Mouse (Mus musculus) heart, embryonic 13.5 days (tissue): Measurements from ENCODE around the gene Ctnnd1. TPM values are rescaled to one million over a fixed set of nuclear protein-coding genes. Genes with fewer than 3 reads are reported as not detected.

Source experiments
- ATAC-seq: fragments of 200-750 bp; cut with Nextera tagmentation; 2 replicates; pipeline ENCODE4 v1.8.0; 2017; ENCODE audit warnings: moderate TSS enrichment; ENCODE audit not compliant: insufficient number of reproducible peaks, low FRiP score, low TSS enrichment; ENCODE audit errors: extremely low read depth
- H3K27ac ChIP-seq: fragments of 300-500 bp; sonication (generic); replicated peaks from 2 replicates; pipeline ENCODE4 v1.5.1; 2015; ENCODE audit warnings: moderate library complexity, mild to moderate bottlenecking, inconsistent platforms
- H3K27me3 ChIP-seq: fragments of 300-500 bp; sonication (generic); replicated peaks from 2 replicates; pipeline ENCODE4 v1.6.1; 2015; ENCODE audit warnings: mild to moderate bottlenecking, inconsistent platforms
- H3K36me3 ChIP-seq: fragments of 300-500 bp; sonication (generic); 2 replicates; pipeline ENCODE4 v1.6.1; 2015; ENCODE audit warnings: mild to moderate bottlenecking, inconsistent platforms
- H3K4me1 ChIP-seq: fragments of 300-500 bp; sonication (generic); 2 replicates; pipeline ENCODE4 v1.6.1; 2015; ENCODE audit warnings: inconsistent platforms
- H3K4me2 ChIP-seq: fragments of 300-500 bp; sonication (generic); 2 replicates; pipeline ENCODE4 v1.6.1; 2015; ENCODE audit warnings: inconsistent platforms, mild to moderate bottlenecking, moderate library complexity
- H3K4me3 ChIP-seq: fragments of 300-500 bp; sonication (generic); 2 replicates; pipeline ENCODE4 v1.5.1; 2015; ENCODE audit warnings: moderate library complexity, mild to moderate bottlenecking, inconsistent platforms
- H3K9ac ChIP-seq: fragments of 300-500 bp; sonication (generic); 2 replicates; pipeline ENCODE4 v1.6.1; 2015; ENCODE audit warnings: inconsistent platforms, mild to moderate bottlenecking, moderate library complexity
- H3K9me3 ChIP-seq: fragments of 300-500 bp; sonication (generic); 2 replicates; pipeline ENCODE4 v1.6.1; 2016; ENCODE audit warnings: inconsistent platforms
- WGBS: fragments of 180-500 bp; shearing (Covaris S2); methylation state at CpG from one replicate; pipeline ENCODE4 v1.1.7; 2015; ENCODE audit warnings: mixed read lengths; 5-methylcytosine and 5-hydroxymethylcytosine counted together
- polyA plus RNA-seq: library from polyadenylated mRNA; unstranded; fragments of >200 nt; fragmentation: Nextera tagmentation; extraction: Ambion mirVana; gene quantifications from 2 replicates; pipeline ENCODE4 v1.2.1, GENCODE M21; 2015

Ctnnd1 gene
- polyA plus RNA-seq, 1 experiment from 2014 or later, result 63.6 TPM

- no peak overlapping the region for H3K9ac ChIP-seq
- no peak overlapping the region for H3K4me3 ChIP-seq
- H3K4me2 ChIP-seq, result no peak overlapping the region
- H3K36me3 ChIP-seq, result peaks cover 84% of the 10 kb centered on the region
- peaks cover 25% of the 10 kb centered on the region for H3K4me1 ChIP-seq
- no peaks in the 10 kb centered on the region for H3K9me3 ChIP-seq
- peak overlapping the region; percentile 57 for H3K27ac ChIP-seq
- 83% methylated on average over 6 of the region's 6 CpGs for WGBS
- no peak for ATAC-seq
- no peaks in the 10 kb centered on the region for H3K27me3 ChIP-seq
Observed at GRCm38 (mm10) chr2:84599270-84599888, 51.2 kb downstream of the Ctnnd1 start.

GRCm38 (mm10) chr2:84597123-84597522 is 53.4 kb downstream of the Ctnnd1 start:
- no peak for ATAC-seq
- 82% methylated on average over 1 of the region's 1 CpGs for WGBS
- Histone ChIP-seq H3K36me3 (peaks cover 77% of the 10 kb centered on the region), H3K9me3 (no peaks in the 10 kb centered on the region), H3K27me3 (no peaks in the 10 kb centered on the region), H3K4me2 (no peak overlapping the region), H3K27ac (no peak overlapping the region), H3K4me3 (no peak overlapping the region), H3K9ac (no peak overlapping the region), H3K4me1 (peaks cover 25% of the 10 kb centered on the region)

GRCm38 (mm10) chr2:84592801-84593200 is 57.8 kb downstream of the Ctnnd1 start:
- 89% methylated on average over 8 of the region's 8 CpGs for WGBS
- Histone ChIP-seq H3K4me3 (no peak overlapping the region), H3K4me2 (no peak overlapping the region), H3K27me3 (no peaks in the 10 kb centered on the region), H3K27ac (no peak overlapping the region), H3K4me1 (peaks cover 12% of the 10 kb centered on the region), H3K9me3 (peaks cover 13% of the 10 kb centered on the region; the same call in 1 of the 2 replicates), H3K36me3 (peaks cover 71% of the 10 kb centered on the region), H3K9ac (no peak overlapping the region)
- ATAC-seq, result no peak

DNA sequence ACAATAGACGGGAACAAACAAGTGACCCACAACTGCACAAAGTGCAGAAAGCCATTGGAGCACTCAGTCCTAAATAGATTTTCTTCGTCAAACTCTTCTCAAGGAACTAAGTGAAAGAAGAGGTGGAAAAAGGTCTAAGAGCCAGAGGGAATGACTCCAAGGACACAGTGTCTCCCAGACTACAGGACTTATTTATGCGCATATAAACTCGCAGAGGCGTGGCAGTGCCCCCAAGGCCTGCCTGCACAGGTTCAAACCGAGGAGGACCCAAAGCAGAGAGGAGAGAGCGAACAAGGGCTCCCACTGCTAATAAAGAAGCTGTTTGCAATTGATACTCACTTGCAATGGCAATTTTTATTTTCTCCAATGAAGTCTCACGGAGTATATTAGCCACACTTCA is 64.9 kb downstream of the Ctnnd1 start:
- Histone ChIP-seq H3K9me3 (peaks cover 16% of the 10 kb centered on the region; the same call in 1 of the 2 replicates), H3K36me3 (peaks cover 46% of the 10 kb centered on the region), H3K4me3 (no peak overlapping the region), H3K4me1 (no peaks in the 10 kb centered on the region), H3K4me2 (no peak overlapping the region), H3K27me3 (no peaks in the 10 kb centered on the region), H3K27ac (no peak overlapping the region), H3K9ac (no peak overlapping the region)
- ATAC-seq, result no peak
- WGBS, result 84% methylated on average over 8 of the region's 8 CpGs

- no peak for ATAC-seq
- Histone ChIP-seq H3K4me2 (no peak overlapping the region), H3K9ac (no peak overlapping the region), H3K4me3 (no peak overlapping the region), H3K36me3 (peaks cover 26% of the 10 kb centered on the region), H3K27me3 (no peaks in the 10 kb centered on the region), H3K27ac (no peak overlapping the region), H3K4me1 (no peaks in the 10 kb centered on the region), H3K9me3 (0 out of 2 replicates have a peak, but pooled peaks cover 5% of the 10 kb centered on the region)
- 78% methylated on average over 5 of the region's 5 CpGs for WGBS
Observed at GRCm38 (mm10) chr2:84582286-84582685, 68.3 kb downstream of the Ctnnd1 start.

DNA sequence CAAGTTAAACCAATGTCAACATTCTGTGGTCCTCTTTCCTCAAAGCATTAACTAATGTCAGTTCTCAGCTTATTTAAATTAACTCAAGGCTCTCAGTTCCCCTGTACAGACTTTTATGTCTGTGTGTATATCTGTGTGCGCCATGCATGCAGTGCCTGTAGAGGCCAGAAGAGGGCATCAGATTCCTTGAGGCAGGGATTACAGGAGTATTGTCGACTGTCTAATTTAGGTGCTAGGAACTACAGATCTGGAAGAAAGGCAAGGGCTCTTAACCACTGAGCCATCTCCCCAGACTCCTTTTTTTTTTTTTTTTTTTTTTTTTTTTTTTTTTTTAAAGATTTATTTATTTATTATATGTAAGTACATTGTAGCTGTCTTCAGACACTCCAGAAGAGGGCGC is 69.4 kb downstream of the Ctnnd1 start:
- Histone ChIP-seq H3K4me2 (no peak overlapping the region), H3K9me3 (0 out of 2 replicates have a peak, but pooled peaks cover 5% of the 10 kb centered on the region), H3K9ac (no peak overlapping the region), H3K27me3 (no peaks in the 10 kb centered on the region), H3K36me3 (peaks cover 23% of the 10 kb centered on the region), H3K4me1 (no peaks in the 10 kb centered on the region), H3K4me3 (no peak overlapping the region), H3K27ac (no peak overlapping the region)
- 79% methylated on average over 2 of the region's 3 CpGs for WGBS
- no peak for ATAC-seq

DNA sequence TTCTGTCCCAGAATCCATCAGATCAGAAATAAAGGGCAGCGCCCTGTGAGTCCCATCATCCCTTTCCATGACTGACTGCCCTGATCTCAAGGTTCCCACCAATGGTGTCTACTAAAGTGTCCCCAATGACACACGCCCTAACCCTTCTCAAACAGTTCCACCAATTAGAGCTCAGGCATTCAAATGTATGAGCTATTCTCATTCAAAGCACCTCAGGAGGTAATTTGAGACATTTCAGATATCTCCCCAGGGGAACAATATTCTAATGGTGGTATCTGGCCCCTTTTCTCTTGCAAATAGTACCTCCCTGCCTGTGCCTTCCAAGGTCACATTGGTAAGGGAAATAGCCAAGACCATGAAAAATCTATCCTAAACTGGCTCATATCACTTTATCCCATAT is 71.3 kb downstream of the Ctnnd1 start:
- Histone ChIP-seq H3K9ac (no peak overlapping the region), H3K27ac (no peak overlapping the region), H3K27me3 (no peaks in the 10 kb centered on the region), H3K4me3 (no peak overlapping the region), H3K4me2 (no peak overlapping the region), H3K9me3 (0 out of 2 replicates have a peak, but pooled peaks cover 5% of the 10 kb centered on the region), H3K4me1 (no peaks in the 10 kb centered on the region), H3K36me3 (peaks cover 18% of the 10 kb centered on the region)
- 92% methylated on average over 2 of the region's 2 CpGs for WGBS
- no peak for ATAC-seq

- H3K27me3 ChIP-seq, result no peaks in the 10 kb centered on the region
- no peaks in the 10 kb centered on the region for H3K4me1 ChIP-seq
- WGBS, result 87% methylated on average over 4 of the region's 4 CpGs
- no peak for ATAC-seq
- no peak overlapping the region for H3K27ac ChIP-seq
- H3K9ac ChIP-seq, result no peak overlapping the region
- H3K9me3 ChIP-seq, result 0 out of 2 replicates have a peak, but pooled peaks cover 3% of the 10 kb centered on the region
- no peak overlapping the region for H3K4me3 ChIP-seq
- H3K36me3 ChIP-seq, result peaks cover 12% of the 10 kb centered on the region
- no peak overlapping the region for H3K4me2 ChIP-seq
Observed at GRCm38 (mm10) chr2:84574130-84574529, 76.4 kb downstream of the Ctnnd1 start.

- ATAC-seq, result no peak
- WGBS, result 44% methylated on average over 10 of the region's 10 CpGs
- H3K36me3 ChIP-seq, result no peaks in the 10 kb centered on the region
- peak overlapping the region; percentile 37 for H3K4me3 ChIP-seq
- H3K9ac ChIP-seq, result peak overlapping the region; percentile 24; the same call in 1 of the 2 replicates
- no peaks in the 10 kb centered on the region for H3K9me3 ChIP-seq
- H3K27me3 ChIP-seq, result no peaks in the 10 kb centered on the region
- H3K4me2 ChIP-seq, result peak overlapping the region; percentile 61
- H3K27ac ChIP-seq, result no peak overlapping the region
- 0 out of 2 replicates have a peak, but pooled peaks cover 6% of the 10 kb centered on the region for H3K4me1 ChIP-seq
Observed at GRCm38 (mm10) chr2:84556888-84557514, 93.6 kb downstream of the Ctnnd1 start.

GRCm38 (mm10) chr2:84551390-84552100 is 99.0 kb downstream of the Ctnnd1 start:
- ATAC-seq, result no peak
- no peaks in the 10 kb centered on the region for H3K27me3 ChIP-seq

More at GRCm38 (mm10) chr2:84551390-84552100, 99.0 kb downstream of the Ctnnd1 start:
- Histone ChIP-seq H3K36me3 (no peaks in the 10 kb centered on the region), H3K4me1 (no peaks in the 10 kb centered on the region), H3K9me3 (no peaks in the 10 kb centered on the region), H3K4me3 (no peak overlapping the region), H3K4me2 (no peak overlapping the region), H3K27ac (no peak overlapping the region), H3K9ac (no peak overlapping the region)
- 72% methylated on average over 10 of the region's 10 CpGs for WGBS
